Mouse (Mus musculus) right cerebral cortex, postnatal 25 days (tissue): Measurements from ENCODE around the gene Ugt3a2.

Source experiments
- DNase-seq: peaks from one replicate; pipeline ENCODE4 v3.0.0; 2022

Gene Ugt3a2

GRCm38 (mm10) chr15:9335341-9335740, at the start of gene Ugt3a2:
Gene Ugt3a2, plus strand, starts transcription at chr15:9335550.
- no peak for DNase-seq

GRCm38 (mm10) chr15:9289660-9290059, 45.7 kb upstream of the Ugt3a2 start:
- no peak for DNase-seq

- DNase-seq = no peak
Observed at GRCm38 (mm10) chr15:9305978-9306692, 29.2 kb upstream of the Ugt3a2 start.

GRCm38 (mm10) chr15:9334596-9334995, 754 bp upstream of the Ugt3a2 start:
- DNase-seq = no peak

- no peak for DNase-seq
Observed at GRCm38 (mm10) chr15:9336616-9337015, 1.3 kb downstream of the Ugt3a2 start.

- no peak for DNase-seq
Observed at GRCm38 (mm10) chr15:9337021-9337420, 1.7 kb downstream of the Ugt3a2 start.

- no peak for DNase-seq
Observed at GRCm38 (mm10) chr15:9348739-9349138, 13.4 kb downstream of the Ugt3a2 start.

GRCm38 (mm10) chr15:9362801-9363200, 27.5 kb downstream of the Ugt3a2 start:
- no peak for DNase-seq

- DNase-seq = no peak
Observed at GRCm38 (mm10) chr15:9368774-9369173, 33.4 kb downstream of the Ugt3a2 start.

GRCm38 (mm10) chr15:9376281-9376680, 40.9 kb downstream of the Ugt3a2 start:
- no peak for DNase-seq

GRCm38 (mm10) chr15:9409475-9409874, 74.1 kb downstream of the Ugt3a2 start:
- no peak for DNase-seq
